Mouse (Mus musculus): Measurements from ENCODE around the gene Hormad2. TPM values are rescaled to one million over a fixed set of nuclear protein-coding genes. Genes with fewer than 3 reads are reported as not detected.

Hormad2 gene
- total RNA-seq, 2 experiments from 2014 or later, result not detected

DNA sequence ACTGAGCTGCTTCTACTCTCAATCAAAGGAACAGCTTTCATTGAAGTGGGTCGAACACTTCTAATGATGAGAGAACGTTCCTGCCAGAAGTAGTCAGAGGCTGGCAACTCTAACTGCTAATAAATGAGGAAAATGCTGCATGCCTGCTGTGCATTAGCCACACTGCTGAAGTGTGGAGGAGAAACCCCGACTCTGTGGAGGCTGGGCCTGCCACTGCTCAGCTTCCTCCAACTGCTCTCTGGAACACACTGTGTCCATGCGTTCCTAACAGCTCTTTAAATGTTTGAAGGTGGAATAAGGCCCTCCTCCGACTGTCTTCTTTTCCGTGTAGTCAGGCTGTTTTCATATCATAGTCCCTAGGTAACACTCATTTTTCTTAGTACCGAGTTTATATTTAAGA is 98.9 kb downstream of the Hormad2 start:
- peak in 1 of 2 experiments; percentile 32 for DNase-seq (ENCODE audit: low spot score in 2 of 2)

DNA sequence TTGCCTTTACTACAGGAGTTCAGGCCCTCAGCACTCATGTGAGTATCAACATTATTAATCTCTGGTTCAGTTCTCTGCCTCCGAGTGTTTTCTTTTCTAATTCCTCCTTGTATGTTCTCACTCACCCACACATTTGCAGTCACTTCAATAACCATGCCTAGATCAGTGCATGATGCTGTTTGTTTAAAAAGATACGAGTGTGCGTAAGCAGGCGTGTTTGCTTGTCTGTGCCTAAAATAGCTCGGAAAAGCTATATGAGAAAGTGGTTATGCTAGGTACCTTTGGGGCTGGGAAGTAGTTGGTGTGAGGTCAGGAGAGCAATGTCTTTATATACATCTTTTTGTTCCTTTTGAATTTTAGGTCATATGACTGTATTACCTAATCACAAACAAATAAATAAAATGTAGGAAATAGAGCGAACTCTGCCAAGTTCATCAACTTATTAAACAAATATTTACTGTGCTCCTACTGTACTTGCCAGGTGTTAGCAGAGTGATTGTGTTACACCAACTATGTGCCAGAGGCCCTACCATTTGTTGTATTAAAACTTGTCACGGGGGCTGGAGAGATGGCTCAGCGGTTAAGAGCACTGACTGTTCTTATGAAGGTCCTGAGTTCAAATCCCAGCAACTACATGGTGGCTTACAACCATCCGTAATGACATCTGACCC is 100.7 kb downstream of the Hormad2 start:
- DNase-seq (ENCODE audit: low spot score in 2 of 2), result no peak

DNA sequence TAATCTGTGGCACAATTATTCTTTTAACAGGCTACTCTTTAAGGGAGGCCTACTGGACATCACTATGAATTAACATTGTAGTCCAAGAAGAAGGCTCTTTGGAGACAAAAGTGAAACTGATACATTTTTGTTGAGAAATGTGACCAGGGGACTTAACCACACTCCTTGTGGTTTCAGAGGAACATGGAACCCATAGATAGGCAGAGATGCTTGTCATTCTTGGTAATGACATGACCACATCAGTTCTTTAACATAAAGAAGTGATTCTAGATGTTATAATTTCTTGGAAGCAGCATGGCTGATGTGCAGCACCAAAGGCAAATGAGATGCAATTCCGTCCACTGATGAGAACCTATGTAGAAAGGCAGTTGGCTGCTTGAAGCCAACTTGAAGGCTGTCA is 101.6 kb downstream of the Hormad2 start:
- DNase-seq (ENCODE audit: low spot score in 2 of 2), result no peak

DNA sequence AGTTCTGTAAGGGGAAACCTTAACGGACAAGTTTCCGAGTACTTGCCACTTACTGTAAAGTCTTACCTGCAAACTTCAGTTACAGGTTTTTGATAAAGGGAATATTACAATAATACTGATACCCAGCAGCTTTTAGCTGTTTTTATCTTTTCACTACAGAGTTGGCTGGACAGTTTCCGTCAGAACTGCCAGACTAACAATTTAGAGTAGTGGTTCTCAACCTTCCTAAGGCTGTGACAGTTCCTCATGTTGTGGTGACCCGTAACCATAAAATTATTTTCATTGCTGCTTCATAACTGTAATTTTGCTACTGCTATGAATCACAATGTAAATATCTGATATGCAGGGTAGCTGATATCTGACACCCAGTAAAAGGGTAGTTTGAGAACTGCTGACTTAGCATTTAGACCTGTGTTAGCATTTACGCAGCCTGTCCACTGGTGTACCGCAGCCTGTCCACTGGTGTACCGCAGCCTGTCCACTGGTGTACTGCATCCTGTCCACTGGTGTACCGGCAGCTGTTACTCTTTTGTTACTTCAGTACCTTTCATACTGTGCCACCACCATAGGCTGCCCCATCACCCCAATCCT is 104.1 kb downstream of the Hormad2 start:
- no peak for DNase-seq (ENCODE audit: low spot score in 2 of 2)

DNA sequence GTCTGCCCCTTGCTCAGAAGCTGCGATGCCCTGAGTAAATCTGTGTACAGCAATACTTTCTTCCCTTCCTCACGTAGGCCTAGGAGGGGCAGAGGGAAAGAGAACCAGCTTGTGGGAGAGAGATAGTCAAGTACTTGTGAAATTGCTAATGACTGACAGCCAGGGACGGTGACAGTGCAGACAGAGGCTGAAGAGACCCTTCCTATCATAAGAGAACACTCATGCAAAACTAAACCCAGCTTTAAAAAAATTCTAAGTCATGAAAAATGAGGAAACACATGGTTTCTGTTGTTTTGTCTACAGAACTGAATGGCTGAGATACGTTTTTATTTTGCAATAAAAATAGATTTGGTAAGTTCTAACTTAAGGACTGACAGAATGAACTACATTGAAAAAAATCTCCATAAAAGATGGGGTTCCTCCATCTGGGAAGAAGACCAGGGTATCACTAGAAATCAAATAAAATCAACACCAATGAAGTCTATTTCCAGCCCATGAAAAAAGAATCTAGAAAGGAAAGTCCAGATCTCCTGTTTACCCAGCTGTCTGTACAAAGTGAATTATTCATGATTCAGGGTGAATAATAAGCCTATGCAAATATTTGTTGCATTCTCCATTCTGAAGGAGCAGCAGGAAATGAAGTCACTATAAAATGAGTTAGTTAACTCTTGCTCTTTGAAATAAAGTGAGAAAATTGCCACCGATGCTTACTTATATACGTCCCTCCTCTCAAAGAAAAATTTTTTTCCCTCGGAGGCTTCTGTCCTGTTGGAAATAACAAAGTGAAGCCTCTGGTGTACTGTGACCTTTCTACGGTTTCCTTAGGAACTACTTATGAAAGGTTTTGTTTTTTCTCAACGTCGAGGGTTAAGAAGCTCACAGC is 104.9 kb downstream of the Hormad2 start:
- no peak for DNase-seq (ENCODE audit: low spot score in 2 of 2)

DNA sequence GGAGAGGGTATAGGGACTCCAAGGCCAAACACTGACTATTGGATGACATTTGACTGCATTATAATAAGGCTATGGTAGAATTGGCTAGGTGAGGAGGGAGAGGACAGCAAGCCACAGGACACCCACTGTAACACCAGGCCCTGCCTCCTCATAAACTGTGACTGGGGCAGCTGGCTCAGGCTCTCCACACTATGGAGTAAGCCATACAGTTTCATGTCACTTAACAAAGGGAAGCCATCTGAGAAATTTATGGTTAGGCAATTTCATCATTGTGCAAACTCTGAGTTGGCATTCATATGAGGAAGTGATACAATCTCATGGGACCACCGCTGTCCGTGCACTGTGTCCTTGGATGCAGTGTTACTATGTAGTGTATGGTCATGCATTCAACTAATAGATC is 107.9 kb downstream of the Hormad2 start:
- no peak for DNase-seq (ENCODE audit: low spot score in 2 of 2)

DNA sequence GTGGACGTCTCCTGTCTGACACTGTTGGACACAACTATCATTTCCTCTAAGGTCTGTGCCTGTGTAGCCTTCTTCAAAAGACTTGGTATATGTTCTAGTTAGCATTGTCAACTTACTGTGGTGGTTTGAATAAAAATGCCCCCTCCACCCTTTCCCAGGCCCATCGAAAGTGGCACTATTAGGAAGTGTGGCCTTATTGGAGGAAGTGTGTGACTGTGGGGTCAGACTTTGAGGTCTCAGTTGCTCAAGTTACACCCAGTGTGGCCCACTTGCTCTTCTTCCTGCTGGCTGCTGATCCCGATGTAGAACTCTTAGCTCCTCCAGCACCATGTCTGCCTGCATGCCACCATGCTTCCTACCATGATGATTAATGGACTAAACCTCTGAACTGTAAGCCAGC is 112.7 kb downstream of the Hormad2 start:
- no peak for DNase-seq (ENCODE audit: low spot score in 2 of 2)

DNA sequence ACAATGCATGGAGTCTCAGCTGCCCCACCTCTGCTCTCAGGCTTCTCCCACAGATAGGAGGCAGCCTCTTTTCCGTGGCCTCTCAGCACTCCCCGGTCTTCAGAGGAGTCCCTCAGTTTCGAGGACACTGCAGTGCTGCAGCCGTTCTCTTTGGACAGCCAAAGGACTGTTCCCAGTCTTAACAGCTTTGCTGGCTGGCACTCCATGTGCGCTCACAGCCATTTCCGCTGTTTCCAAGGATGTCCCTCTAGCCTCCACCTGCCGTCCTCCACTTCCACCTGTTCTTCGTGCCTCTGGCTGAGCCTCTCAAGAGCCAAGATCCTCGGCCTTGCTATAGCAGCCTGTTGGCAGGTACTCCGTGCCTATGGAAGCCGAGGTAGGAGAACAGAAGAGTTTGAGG is 117.4 kb downstream of the Hormad2 start:
- DNase-seq (ENCODE audit: low spot score in 2 of 2), result no peak

DNA sequence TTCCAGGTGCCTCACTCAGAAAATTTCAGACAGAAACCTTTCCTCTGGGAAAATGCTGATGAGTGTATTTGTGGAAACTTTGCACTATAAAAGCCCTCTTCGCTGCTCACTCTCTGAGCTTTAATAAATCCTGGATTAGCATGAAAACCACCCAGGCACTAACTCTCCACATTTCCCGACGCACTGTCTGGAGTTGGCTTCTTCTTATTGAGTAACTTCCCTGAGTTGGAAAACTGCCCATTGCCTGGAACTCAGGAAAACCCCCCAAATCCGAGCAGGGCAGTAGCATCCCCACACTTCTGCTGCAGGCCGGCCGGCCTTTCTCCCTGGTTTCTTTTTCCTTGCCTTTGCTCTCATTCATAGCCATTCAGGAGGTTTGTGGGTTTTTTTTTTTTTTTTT is 118.0 kb downstream of the Hormad2 start:
- DNase-seq (ENCODE audit: low spot score in 2 of 2), result no peak

DNA sequence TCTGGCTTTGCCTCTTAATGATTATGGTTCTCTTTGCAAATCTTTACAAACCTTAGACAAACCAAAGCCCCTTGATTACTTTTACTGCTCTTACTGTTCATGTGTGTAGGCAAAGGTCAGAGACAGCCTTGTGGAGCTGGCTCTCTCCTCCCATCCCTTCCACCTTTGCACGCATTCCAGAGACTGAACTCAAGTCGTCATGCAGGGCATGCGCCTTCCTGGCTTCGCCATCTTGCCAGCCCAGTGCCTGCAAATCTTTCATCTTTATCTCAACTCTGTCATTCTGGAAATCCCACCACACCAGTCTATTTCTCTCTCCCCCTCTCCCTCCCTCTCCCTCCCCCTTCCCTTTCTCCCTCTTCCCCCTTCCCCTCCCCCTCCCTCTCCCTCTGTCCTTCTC is 120.0 kb downstream of the Hormad2 start:
- DNase-seq (ENCODE audit: low spot score in 2 of 2), result no peak

DNA sequence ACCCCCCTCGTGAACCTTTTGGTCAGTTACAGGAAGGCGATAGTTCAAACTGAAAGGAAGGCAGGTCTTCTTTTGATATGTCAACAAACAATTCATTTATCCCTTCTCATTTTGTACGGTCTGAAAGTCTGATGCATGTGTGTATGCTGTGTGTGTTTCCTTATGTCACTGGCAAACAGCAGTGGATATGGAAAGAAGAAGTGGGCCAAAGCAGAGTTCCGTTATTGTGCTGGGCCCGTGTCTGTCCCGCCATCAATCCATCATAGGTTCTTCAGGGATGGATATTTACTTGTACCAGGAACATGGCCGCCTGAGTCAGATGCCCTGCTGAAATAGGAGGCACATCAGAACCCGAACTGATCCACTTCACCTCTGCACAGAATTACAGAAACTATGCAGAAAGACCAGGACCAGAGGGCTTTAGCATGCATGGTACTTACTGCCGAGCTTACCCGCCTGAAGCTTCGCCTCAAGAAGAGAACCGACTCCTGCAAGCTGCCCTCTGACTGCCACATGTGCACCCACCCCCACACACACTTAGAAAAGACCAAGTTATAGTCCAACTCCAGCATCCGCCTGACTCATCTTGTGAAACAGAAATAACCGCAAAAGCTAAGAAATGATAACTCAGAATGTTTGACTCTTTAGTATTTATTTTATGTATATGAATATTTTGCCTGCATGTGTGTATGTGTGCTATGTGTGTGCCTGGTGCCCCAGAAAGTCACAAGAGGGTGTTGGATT is 121.5 kb downstream of the Hormad2 start:
- no peak for DNase-seq (ENCODE audit: low spot score in 2 of 2)

DNA sequence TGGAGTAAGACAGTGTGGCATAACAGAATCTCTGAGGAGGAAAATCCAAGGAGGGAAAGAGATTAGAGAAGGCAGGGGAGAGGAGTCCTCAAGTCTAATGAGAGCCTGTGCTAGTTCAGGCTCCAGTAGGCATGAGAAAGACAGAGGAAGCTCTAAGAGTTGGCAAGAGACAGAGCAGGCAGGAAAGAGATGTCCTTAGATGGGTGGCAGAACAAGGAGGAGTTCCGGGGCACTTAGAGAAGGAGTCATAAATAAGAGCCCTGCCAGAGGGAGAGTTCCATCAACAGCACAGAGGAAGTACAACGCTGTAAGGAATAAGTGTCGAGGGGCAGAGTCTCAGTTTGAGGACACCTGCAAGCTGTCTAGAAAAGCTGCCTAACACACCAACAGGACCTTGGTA is 122.9 kb downstream of the Hormad2 start:
- DNase-seq (ENCODE audit: low spot score in 2 of 2), result no peak

DNA sequence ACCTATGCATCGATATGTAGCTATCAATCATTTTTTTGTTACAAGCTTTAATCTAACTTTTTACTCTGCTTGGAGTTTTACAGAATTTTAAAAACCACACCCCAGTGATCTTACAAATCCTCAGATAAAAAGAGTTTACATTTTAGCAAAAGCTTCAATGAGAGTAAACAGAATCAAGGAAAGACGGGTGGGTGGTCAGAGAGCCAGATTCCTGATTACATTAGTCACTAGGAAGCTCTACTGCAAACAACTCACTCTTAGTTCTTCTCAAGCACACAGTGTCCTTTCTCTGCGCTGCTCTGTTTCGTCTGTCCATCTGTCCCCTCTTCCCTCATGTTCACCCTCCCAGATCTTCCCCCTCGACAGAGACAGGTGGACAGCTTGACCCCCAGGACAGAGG is 123.6 kb downstream of the Hormad2 start:
- no peak for DNase-seq (ENCODE audit: low spot score in 2 of 2)

DNA sequence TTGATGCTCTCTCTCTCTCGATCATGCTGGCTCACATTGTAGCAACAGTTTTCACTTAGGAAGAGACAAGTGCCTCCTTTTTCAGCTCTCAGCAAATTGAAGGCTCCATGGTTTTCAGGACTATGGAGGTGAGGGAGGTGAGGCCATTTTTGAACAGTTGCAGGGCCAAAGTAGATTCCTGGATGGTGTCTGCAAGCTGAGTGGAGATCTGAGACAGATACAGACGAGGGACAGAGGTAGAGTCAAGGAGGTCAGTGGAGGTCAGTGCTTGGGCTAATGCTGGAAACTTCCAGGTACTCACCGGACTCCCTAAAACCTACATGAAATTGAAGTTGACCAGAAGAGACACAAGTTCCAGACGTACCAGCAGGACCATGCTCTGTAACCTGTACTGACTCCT is 128.7 kb downstream of the Hormad2 start:
- DNase-seq (ENCODE audit: low spot score in 2 of 2), result no peak

DNA sequence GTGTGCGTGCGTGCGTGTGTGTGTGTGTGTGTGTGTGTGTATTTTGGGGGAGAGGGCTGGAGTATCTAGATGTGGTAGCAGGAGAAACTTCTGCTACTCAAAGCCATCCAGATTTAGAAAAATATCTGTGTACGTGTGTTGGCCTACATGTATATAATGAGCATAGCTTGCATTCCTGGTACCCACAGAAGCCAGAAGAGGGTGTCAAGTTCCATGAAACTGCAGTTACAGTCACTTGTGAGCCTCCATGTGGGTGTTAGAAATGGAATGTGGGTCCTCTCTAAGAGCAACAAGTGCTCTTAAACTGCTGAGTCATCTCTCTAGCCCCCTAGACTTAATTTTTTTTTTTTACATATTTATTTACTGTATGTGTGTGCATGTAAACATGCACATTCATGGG is 130.6 kb downstream of the Hormad2 start:
- DNase-seq (ENCODE audit: low spot score in 2 of 2), result no peak

DNA sequence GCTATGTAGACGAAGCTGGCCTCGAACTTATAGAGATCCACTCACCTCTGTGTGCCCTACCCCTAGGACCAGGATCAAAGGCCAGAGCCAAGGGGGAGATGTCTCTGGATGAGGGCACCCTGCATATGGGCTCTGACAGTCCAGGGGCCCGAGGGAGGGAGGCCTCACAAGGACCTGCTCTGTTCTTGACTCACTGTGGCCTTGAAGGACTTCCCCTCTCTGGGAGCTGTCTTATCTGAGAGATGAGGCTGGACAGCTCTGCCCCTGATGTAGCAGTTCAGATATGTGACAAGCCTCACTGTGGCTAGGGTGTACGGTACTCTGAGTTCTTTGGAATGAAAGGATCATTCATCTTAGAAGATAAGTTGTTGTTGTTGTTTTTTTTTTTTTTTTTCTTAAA is 131.3 kb downstream of the Hormad2 start:
- no peak for DNase-seq (ENCODE audit: low spot score in 2 of 2)

DNA sequence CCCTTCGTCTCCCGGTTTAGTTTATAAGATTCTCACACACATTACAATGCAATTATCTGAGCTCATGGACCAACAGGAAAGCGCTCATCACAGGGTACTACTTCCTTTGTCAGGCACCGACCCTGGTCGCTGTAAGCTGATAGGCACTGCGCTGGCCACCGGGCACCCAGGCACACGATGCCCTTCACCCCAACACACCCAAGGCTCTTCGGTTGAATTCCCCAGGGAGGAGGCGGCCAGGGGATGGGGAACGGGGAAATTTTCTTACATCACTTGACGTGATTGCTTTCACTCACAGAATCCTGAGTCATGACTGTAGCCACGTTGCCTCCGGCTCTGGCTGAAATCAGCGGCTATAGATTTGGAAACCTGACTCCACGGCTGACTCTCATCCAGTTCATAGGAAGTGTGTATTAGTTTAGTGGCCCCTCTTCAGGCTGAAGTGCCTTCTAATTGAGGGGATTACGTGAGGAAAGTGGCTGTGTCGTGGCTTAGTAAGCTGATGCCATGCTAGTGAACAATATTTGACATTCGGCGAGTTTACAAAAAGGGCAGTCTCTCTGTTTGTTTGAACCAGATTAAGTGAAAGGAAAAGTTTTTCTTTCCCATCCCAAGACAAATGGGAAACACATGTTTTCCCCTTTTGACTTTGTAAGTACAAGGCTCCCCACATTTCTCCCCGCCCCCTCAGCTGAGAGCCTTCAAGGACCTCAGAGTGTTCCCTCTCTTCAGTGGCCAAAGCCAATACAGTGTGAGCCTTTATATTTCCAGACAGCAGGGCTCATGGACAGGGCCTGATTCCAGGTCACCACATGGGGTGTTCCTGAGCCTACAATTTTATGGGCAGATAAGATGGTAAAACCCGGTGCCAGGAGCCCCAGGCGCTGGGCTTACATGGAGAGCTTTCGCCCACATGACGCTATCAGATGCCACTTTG is 132.1 kb downstream of the Hormad2 start:
- peak in 1 of 2 experiments; percentile 18 for DNase-seq (ENCODE audit: low spot score in 2 of 2)

DNA sequence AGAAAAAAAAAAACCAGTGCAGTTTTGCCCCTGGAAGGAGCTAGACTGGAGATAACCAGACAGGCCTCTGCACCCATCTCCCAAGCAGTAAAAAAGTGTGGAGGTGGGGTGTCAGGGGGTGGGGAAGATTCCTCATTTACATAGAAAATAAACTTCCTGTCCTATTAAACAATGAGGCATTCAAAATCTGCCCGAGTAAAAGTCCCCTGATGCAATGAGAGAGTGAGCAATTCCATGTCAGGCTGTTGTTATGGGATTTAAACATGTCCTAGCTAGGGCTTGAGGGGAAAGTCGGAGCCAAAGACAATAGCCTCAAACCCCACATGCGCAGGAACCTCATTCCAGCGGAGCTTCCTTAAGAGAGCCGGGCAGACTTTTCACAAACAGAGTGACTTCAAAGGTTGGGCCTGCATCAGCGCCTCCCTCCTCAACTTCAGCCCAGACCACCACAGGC is 132.8 kb downstream of the Hormad2 start:
- no peak for DNase-seq (ENCODE audit: low spot score in 2 of 2)

DNA sequence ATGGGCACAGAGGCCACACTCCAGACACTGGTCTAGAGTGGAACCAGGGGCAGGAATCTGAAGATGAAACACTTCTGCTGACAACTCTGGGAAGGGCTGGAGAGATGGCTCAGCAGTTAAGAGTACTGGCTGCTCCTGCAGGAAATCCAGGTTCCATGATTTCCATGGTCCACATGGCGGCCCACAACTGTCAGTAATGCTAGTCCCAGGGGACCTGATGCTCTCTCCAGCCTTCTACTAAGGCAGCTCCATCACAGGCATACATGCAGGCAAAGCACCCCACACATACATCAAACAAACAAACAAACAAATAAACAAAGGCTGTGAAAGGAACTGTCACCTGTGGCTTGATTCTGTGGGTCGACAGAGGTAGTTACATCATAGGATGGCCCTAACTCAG is 134.8 kb downstream of the Hormad2 start:
- DNase-seq (ENCODE audit: low spot score in 2 of 2), result no peak

DNA sequence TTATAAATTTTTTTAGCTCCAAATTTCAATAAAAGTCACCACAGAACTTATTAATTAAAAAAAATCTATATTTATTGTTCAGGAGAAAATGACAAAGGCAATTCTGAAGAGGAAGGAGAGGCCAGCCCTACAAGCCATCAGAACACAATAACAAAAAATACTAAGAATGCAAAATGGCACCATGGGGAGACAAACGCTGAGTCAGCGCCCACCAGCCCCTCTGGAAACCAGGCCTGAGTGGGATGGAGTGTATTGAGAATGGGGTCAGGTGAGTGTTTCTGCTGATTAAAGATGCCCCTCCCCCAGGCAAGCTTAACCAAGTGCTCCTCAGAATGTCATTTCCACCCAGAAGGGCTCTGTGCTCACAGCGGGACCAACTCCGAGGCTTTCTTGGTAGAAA is 135.8 kb downstream of the Hormad2 start:
- DNase-seq (ENCODE audit: low spot score in 2 of 2), result no peak

Measured in layer of hippocampus, postnatal 14 days (tissue).